Mouse (Mus musculus) cerebellum, adult 2 months (tissue): ENCODE measurements around the gene Emp2.

ENCODE experiments used
- CTCF ChIP-seq: fragments of 200-500 bp; IDR thresholded peaks from 2 replicates; pipeline ENCODE4 v1.5.1; 2011; ENCODE audit warnings: low read depth, mild to moderate bottlenecking, control low read depth, low read length, moderate library complexity, borderline replicate concordance; ENCODE audit not compliant: insufficient read depth
- POLR2A ChIP-seq: fragments of 200-500 bp; IDR thresholded peaks from 2 replicates; pipeline ENCODE4 v1.6.1; 2011; ENCODE audit warnings: low read length, control low read depth, borderline replicate concordance; ENCODE audit not compliant: insufficient read depth

GRCm38 (mm10) chr16:10306101-10306500 lies 7.7 kb downstream of the Emp2 start:
- TF ChIP-seq CTCF (no peak), POLR2A (no peak)
